Mouse (Mus musculus) layer of hippocampus, postnatal 36 days (tissue): ENCODE results near the gene Cct7. TPM values are rescaled to one million over a fixed set of nuclear protein-coding genes. Genes with fewer than 3 reads are reported as not detected.
A peak's percentile ranks its signal among the peaks of the same experiment; 100 is the strongest.
"Not testable (repeated sequence)": the region's sequence is repeated elsewhere in the genome, so short reads cannot be mapped to it uniquely, and the experiment has no call there.

Experiments used
- DNase-seq, 2 experiments: peaks; one replicate each; pipeline ENCODE4 v3.0.0; 2022
- total RNA-seq, 2 experiments: library from RNA; stranded (reverse); gene quantifications; 2 replicates each; pipeline ENCODE4 v1.2.3; 2021

Gene Cct7
- total RNA-seq = 100 to 1,000 TPM; 225 to 226 TPM

DNA sequence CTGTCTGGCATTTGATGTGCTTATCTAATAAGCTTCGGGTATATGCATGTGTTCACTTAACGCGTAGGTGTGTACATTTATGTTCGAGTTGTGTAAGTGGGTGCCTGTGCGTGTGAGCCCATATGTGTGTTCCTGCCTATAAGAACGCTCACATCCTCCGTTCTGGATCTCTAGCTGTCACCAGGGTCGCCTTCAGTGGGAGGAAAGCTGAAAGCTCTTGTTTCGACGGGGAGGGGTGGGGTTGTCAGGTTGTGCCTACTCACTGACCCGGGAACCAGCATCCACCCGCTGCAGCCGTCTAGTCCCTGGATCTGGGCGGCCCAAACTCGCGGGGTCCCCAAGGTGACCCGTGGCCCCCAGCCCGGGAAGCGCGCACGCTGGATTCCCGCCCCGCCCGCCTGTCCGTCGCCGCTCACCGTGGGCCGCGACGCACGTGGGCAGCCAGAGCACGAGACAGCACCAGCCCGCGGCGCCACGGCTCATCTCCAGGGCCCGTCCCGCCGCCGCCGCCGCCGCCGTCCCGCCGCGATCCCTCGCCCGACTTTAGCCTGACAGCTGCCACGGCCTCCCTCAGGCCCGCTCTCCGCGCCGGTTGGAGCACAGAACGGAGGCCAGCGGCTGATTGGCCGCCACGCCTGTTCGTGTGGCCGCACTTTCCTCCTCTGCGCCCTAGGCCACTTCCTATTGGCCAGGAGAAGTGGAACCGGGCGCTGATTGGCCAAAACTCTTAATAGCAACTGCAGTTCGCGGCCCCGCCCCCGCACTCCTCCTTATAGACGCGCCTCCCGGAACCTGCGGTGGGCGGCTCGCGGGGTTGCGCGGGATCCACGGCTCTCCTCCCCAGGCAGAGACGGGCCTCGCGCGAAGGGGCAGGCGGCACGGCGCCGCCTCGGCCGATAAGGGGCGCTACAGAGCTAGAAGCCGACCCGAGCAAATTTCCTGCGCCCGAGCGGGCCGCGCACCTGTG lies at the start of gene Cct7:
Cct7 (plus strand) TSS at position 818 of the 967 bp plus-strand sequence.
- DNase-seq = peak; percentile 98 to 99

- no peak for DNase-seq
These were observed 48.7 kb upstream of the Cct7 start for GRCm38 (mm10) chr6:85402613-85403012.

DNA sequence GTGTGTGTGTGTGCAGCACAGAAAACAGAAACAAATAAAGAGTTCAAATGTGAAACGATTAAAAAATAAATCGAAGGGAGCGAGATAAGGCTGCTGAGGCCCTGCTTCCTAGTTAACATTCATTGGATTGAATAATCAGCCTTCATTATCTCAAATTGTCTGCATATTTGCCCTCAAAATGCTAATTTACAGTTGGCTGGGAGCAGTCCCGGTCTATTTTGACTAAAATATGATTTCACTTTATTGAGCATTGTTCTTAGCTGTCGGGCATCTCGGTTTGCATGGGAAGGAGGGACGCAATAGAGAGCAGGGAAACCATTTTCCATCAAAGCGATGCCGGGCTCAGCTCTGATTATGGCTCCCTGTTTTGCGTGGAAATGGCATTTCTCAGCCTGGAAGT lies 48.3 kb upstream of the Cct7 start:
- no peak for DNase-seq

- DNase-seq = no peak
These were observed 42.3 kb upstream of the Cct7 start for GRCm38 (mm10) chr6:85409003-85409402.

- DNase-seq = peak; percentile 34 to 53
These were observed 40.5 kb upstream of the Cct7 start for GRCm38 (mm10) chr6:85410771-85411273.

DNA sequence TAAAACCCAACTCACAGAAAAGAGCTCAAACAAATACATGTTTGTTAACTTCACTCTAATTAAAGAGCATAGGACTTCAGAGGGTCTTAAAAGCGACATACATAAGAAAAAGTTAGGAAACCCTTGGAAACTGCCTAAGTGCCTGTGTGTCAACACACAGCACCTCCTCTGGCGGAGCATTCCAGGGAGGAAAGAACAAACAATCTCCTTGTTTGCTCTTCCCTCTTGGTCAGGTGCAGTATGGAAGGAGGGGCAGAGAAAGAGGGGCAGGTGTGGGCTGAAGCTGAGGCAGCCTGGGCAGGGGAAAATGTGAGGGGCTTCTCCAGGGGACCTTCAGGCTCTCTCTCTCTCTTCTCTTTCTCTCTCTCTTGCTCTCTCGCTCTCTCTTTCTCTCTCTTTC lies 35.5 kb upstream of the Cct7 start:
- DNase-seq = no peak

DNA sequence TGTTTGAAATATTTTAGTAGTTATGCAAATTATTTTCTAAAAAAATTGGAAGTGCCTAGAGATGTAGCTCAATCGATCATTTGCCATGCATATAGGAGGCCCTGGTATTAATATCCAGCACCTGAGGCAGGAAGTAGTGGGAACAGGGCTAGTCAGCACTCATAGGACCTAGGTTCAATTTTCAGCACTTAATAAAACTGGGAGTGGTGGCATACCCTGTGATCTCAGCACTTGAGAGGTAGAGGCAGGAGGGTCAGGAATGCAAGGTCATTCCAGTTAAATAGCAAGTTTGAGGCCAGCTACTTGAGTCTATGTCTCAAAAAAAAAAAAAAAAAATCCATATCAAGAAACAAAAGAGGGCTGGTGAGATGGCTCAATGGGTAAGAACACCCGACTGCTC lies 32.2 kb upstream of the Cct7 start:
- no peak for DNase-seq

DNA sequence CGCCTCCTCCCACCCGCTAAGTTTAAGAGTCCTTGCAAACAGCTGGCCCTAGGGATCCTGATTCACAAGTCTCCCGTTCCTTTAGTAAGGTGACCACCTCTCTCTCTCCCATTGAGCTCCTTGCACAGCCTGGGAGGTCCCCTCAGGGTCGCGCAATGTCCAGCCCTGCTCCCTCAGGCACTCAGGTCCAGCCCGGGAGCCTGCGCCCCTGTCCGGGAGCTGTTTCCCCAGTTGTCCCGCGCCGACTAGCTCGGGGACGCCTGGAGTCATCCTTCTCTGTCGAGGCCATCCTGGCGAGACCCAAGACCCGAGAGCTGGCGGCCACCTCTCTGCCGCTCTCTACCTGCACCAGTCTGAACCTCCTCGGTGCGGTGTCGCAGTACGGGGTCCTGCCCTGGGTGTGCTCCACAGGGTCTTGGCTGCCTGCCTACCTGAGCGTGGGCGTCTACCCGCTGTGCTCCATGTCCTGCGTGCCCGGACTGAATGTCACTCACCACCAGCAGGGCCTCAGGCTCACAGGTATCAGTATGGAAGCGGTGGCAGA lies 27.4 kb upstream of the Cct7 start, which contains the start of gene Noto:
Noto (plus strand) TSS at position 51 of the 544 bp plus-strand sequence.
- no peak for DNase-seq

- DNase-seq = no peak
These were observed 20.0 kb upstream of the Cct7 start for GRCm38 (mm10) chr6:85431274-85431841.

DNA sequence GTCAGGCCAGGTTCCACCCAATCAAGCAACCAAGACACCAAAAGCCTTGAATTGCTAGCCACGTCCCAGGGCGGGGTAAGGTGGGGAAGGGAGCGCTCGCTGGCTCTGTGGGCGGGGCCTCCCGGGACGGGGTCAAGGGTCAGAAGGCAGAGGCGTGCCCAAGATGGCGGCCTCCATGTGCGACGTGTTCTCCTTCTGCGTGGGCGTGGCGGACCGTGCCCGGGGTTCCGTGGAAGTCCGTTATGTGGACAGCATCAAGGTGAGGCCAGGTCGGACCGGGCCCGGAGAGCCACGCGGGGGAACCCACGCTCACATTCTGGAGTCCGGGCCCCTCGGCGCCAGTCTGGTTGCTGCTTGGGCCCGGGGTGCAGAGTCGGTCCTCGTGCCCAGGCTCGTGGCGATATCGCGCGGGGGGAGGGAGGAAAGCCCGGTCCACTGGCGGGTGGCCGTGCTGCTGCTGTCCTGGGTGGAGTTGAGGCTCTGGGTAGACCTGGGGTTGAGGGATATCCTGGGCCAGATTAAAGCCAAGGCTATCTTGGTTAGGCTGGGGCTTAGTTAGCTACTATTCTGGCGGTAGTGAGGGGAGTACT lies 19.4 kb upstream of the Cct7 start, which contains the start of gene Smyd5:
Smyd5 (plus strand) TSS at position 148 of the 590 bp plus-strand sequence.
- DNase-seq = peak; percentile 76 to 84

- DNase-seq = no peak
These were observed 17.4 kb upstream of the Cct7 start for GRCm38 (mm10) chr6:85433865-85434264.

DNA sequence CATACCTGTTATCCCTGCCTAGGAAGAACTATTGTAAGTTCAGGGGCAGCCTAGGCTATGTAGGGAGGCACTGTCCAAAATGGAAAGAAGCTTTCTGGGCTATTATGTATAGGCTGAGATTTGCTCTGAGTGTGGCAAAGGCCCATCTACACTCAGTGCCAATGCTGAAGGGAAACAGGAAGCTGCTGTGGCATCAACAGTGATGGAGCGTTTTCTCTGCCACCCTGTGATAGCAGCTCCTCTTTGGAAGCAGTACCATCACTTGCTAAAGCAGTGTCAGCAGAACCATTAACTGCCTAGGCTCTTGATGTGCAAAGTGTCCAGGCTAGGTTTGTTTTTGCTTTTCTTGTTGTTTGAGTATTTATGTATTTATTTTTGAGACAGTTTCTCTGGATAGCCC lies 15.1 kb upstream of the Cct7 start:
- no peak for DNase-seq

DNA sequence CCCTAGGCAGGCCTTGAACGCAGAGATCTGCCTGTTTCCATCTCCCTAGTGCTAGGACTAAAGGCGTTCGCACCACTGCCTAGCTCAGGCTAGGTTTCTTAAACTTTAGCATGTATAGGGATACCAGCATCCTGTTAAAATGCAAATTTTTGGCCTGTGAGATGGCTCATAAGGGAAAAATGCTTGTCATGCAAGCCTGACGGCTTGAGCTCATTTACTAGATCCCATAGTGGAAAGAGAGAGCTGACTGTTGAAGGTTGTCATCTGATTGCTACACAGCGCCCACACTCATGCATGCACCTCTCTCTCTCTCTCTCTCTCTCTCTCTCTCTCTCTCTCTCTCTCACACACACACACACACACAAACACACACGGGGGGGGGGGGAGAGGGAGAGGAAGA lies 14.7 kb upstream of the Cct7 start:
- no peak for DNase-seq

DNA sequence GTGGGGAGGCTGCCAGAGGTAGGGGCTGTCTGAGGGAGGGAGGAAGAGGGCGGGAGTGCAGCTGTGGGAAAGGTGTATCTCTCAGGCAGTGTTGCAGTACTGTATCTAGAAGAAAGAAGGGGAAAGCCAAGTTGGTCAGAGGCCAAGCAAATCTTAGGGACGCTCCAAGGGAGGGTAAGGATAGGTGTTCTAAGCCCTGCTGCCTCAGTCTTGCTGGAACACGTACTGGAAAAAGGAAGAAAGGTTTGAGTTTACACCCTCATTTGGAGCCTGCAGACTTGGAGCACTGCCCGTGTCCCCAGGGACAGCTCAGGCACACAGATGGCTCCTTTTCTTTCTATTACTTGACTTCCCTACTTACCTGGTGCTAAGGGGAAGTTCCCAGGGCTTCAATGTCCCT lies 10.2 kb upstream of the Cct7 start:
- DNase-seq = no peak

- no peak for DNase-seq
These were observed 7.7 kb upstream of the Cct7 start for GRCm38 (mm10) chr6:85443488-85444233.

DNA sequence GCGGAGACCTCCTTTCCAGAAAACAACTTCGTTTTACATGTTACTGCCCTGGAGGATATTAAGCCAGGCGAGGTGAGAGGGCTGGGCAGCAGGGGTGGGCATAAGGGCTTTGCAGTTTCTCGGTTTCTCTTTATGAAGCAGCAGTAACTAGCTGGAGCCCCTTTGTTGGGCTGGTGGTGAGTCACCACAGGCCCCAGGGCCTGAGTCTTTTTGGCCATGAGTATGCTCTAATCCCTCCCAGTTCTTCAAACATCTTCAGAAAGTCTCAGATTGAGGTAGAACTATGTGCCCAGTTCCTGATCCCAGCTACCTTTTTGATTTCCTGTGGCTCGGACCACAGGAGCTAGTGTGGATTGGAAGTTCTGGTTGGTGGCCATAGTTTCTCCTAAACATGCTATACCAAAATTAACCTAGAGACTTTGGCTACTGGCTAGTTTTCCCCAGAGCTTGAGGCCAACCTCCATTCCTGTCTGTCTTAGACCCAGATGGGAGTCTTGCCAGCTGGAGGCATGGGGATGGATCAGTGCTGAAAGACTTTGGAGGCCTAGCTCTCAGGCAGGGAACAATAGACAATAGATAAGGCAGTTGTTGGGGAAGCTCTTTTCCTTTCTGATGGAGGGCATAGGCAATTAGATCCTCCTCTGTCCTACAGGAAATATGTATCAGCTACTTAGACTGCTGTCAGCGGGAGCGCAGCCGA lies 6.9 kb upstream of the Cct7 start:
- DNase-seq = no peak

GRCm38 (mm10) chr6:85445286-85445685 lies 6.0 kb upstream of the Cct7 start:
- no peak for DNase-seq

DNA sequence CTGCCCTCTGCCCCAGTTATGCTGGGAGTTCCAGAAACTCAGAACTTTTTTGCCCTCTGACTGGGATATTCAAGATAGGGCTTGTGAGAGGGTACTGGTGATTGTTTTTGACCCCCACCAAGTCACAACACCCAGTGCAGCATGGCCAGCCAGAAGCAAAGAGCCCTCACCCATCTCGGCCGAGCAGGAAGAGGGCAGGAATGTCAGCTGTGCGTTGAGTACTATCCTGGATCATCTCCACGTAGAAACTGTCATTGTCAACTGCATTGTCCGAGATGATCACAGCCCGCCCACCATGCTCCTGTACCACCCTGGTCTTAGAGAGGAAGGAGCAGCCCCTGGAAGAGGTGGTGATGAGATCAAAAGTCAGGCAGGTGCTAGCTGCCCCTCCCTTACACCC lies 4.0 kb upstream of the Cct7 start:
- DNase-seq = no peak

DNA sequence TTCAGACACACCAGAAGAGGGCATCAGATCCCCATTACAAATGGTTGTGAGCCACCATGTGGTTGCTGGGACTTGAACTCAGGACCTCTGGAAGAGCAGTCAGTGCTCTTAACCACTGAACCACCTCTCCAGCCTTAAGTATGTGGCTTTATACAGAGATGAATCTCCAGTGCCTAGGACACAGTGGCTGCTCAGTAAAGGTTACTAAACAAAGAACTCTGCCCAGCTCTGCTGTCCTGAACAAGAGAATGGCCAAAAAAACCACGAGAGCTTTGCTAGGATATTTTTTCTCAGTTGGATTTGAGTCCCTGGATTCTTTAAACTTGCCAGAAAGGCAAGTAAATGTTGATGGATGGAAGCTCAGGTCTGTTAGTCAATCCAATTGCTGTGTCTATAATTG lies 1.2 kb upstream of the Cct7 start:
- DNase-seq = not testable (repeated sequence)

DNA sequence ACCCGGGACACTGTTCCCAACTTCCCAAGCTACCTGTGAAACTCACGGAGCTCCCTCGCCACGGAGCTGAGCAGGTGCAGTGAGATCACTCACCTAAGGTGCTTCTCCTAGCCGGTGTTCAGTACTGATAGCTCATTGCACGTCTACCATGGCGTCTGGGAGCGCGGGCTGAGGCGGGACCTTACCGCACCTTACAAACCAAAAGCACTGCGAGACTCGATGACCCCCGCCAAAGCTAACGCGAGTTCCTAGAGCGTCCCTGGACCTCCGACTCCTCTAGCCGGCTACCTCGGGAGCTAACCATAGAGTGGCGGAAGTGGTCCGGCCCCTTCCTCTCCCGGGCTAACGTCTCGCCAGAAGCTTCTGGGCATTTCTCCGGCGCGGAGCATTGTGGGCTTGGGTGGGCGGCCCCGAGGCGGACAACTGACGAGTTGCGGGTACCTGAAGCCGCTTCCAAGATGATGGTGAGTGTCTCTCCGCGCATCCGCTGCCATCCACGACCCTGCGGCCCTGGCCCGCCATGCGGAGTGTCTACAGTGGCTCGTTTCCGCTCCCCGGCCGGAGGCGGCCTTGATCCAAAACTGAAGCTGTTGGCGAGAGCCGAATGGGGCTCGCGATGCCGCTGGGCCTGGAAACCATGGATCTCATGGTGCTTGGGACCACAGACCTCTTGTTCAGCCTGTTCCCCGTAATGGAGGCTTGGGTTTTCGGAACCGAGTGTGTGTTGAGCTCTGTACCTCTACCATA lies 523 bp downstream of the Cct7 start, which contains the start of gene Pradc1:
Pradc1 (minus strand) TSS at position 307 of the 747 bp plus-strand sequence.
- peak; percentile 98 to 99 for DNase-seq

DNA sequence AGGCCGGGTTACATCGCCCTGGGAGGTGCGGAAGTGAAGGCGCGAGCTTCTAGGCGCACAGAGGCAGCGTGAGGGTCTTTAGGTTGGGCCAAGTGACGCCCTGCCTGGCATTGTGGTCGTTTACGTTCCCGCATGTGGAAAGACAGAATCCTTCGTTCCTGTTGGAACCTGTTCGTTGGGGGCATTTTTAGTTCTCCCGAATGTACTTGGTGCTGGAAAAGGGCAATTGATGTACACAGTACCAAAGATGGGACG lies 1.0 kb downstream of the Cct7 start:
- DNase-seq = no peak
